Mouse (Mus musculus) limb, embryonic 10.5 days (tissue): ENCODE measurements around the gene Ube2r2. TPM values are rescaled to one million over a fixed set of nuclear protein-coding genes. Genes with fewer than 3 reads are reported as not detected.

Experiments
- DNase-seq: peaks from one replicate; pipeline ENCODE4 v3.0.0-alpha.2; 2017; ENCODE audit warnings: low spot score
- H3K27ac ChIP-seq: fragments of 300-500 bp; sonication (generic); 2 replicates; pipeline ENCODE4 v1.5.1; 2016; ENCODE audit warnings: mild to moderate bottlenecking
- H3K27me3 ChIP-seq: fragments of 300-500 bp; sonication (generic); 2 replicates; pipeline ENCODE4 v1.6.1; 2016; ENCODE audit warnings: low read depth, mild to moderate bottlenecking; ENCODE audit not compliant: poor library complexity, severe bottlenecking
- H3K36me3 ChIP-seq: fragments of 300-500 bp; sonication (generic); 2 replicates; pipeline ENCODE4 v1.6.1; 2016; ENCODE audit warnings: mild to moderate bottlenecking, moderate library complexity
- H3K4me1 ChIP-seq: fragments of 300-500 bp; sonication (generic); 2 replicates; pipeline ENCODE4 v1.6.1; 2016
- H3K4me3 ChIP-seq: fragments of 300-500 bp; sonication (generic); 2 replicates; pipeline ENCODE4 v1.5.1; 2016; ENCODE audit warnings: mild to moderate bottlenecking, moderate library complexity
- H3K9me3 ChIP-seq: fragments of 300-500 bp; sonication (generic); replicated peaks from 2 replicates; pipeline ENCODE4 v1.6.1; 2016; ENCODE audit warnings: mild to moderate bottlenecking
- WGBS: fragments of 180-500 bp; shearing (Covaris S2); methylation state at CpG from one replicate; pipeline ENCODE4 v1.1.7; 2016; 5-methylcytosine and 5-hydroxymethylcytosine counted together
- polyA plus RNA-seq: library from polyadenylated mRNA; unstranded; fragments of >200 nt; fragmentation: Nextera tagmentation; extraction: Ambion mirVana; gene quantifications from 2 replicates; pipeline ENCODE4 v1.2.1, GENCODE M21; 2016

Gene Ube2r2
- polyA plus RNA-seq, 1 experiment from 2014 or later = 96.1 TPM

GRCm38 (mm10) chr4:41225412-41225811 lies 89.9 kb downstream of the Ube2r2 start:
- H3K4me1 ChIP-seq = no peaks in the 10 kb centered on the region
- H3K27me3 ChIP-seq = no peaks in the 10 kb centered on the region
- peaks cover 100% of the 10 kb centered on the region for H3K36me3 ChIP-seq
- no peak overlapping the region for H3K4me3 ChIP-seq
- H3K9me3 ChIP-seq = no peaks in the 10 kb centered on the region
- WGBS = 98% methylated on average over 1 of the region's 1 CpGs
- no peak overlapping the region for H3K27ac ChIP-seq
- no peak for DNase-seq

GRCm38 (mm10) chr4:41226351-41226750 lies 90.8 kb downstream of the Ube2r2 start:
- DNase-seq = peak; percentile 37
- Histone ChIP-seq H3K36me3 (peaks cover 100% of the 10 kb centered on the region), H3K27ac (no peak overlapping the region), H3K4me3 (no peak overlapping the region), H3K27me3 (no peaks in the 10 kb centered on the region), H3K9me3 (no peaks in the 10 kb centered on the region), H3K4me1 (no peaks in the 10 kb centered on the region)
- WGBS = 92% methylated on average over 3 of the region's 3 CpGs

- H3K36me3 ChIP-seq = peaks cover 84% of the 10 kb centered on the region
- WGBS = 92% methylated on average over 5 of the region's 5 CpGs
- DNase-seq = no peak
Measured at GRCm38 (mm10) chr4:41235621-41236020, 100.1 kb downstream of the Ube2r2 start.

GRCm38 (mm10) chr4:41240916-41241315 lies 105.4 kb downstream of the Ube2r2 start:
- H3K27me3 ChIP-seq = no peaks in the 10 kb centered on the region
- no peak overlapping the region for H3K27ac ChIP-seq
- DNase-seq = no peak
- H3K36me3 ChIP-seq = peaks cover 81% of the 10 kb centered on the region
- no peaks in the 10 kb centered on the region for H3K4me1 ChIP-seq
- H3K9me3 ChIP-seq = 0 out of 2 replicates have a peak, but pooled peaks cover 2% of the 10 kb centered on the region
- H3K4me3 ChIP-seq = no peak overlapping the region
- WGBS = 84% methylated on average over 3 of the region's 3 CpGs

More at GRCm38 (mm10) chr4:41235621-41236020, 100.1 kb downstream of the Ube2r2 start:
- no peaks in the 10 kb centered on the region for H3K27me3 ChIP-seq
- H3K9me3 ChIP-seq = no peaks in the 10 kb centered on the region
- H3K4me1 ChIP-seq = no peaks in the 10 kb centered on the region
- no peak overlapping the region for H3K27ac ChIP-seq
- H3K4me3 ChIP-seq = no peak overlapping the region

Other genes with a start within 250 kb of the Ube2r2 start
- not detected in 2 replicates for gene Spink4, start 215.7 kb upstream of the Ube2r2 start, polyA plus RNA-seq
- gene Bag1, start 187.4 kb upstream of the Ube2r2 start, polyA plus RNA-seq = 225 and 227 TPM in 2 replicates
- 85.9 and 92.7 TPM in 2 replicates for gene Chmp5, start 187.3 kb upstream of the Ube2r2 start, polyA plus RNA-seq
- gene Nfx1, start 164.8 kb upstream of the Ube2r2 start, polyA plus RNA-seq = 101 and 109 TPM in 2 replicates
- 0.06 and 0.24 TPM in 2 replicates for gene Aqp7, start 87.6 kb upstream of the Ube2r2 start, polyA plus RNA-seq
- gene Aqp3, start 37.6 kb upstream of the Ube2r2 start, polyA plus RNA-seq = 3.9 and 4.4 TPM in 2 replicates
- 39.1 and 39.7 TPM in 2 replicates for gene Nol6, start 11.3 kb upstream of the Ube2r2 start, polyA plus RNA-seq
- 95.6 and 106 TPM in 2 replicates for gene Ubap2, start 139.4 kb downstream of the Ube2r2 start, polyA plus RNA-seq
- gene Dcaf12, start 179.1 kb downstream of the Ube2r2 start, polyA plus RNA-seq = 55.0 and 59.5 TPM in 2 replicates
- gene Ubap1, start 213.3 kb downstream of the Ube2r2 start, polyA plus RNA-seq = 58.6 and 59.4 TPM in 2 replicates